Mouse (Mus musculus) thymus, postnatal 25 days (tissue): ENCODE measurements around the gene Selenon.

ENCODE experiments used
- DNase-seq: peaks from one replicate; pipeline ENCODE4 v3.0.0; 2022

Selenon gene

DNA sequence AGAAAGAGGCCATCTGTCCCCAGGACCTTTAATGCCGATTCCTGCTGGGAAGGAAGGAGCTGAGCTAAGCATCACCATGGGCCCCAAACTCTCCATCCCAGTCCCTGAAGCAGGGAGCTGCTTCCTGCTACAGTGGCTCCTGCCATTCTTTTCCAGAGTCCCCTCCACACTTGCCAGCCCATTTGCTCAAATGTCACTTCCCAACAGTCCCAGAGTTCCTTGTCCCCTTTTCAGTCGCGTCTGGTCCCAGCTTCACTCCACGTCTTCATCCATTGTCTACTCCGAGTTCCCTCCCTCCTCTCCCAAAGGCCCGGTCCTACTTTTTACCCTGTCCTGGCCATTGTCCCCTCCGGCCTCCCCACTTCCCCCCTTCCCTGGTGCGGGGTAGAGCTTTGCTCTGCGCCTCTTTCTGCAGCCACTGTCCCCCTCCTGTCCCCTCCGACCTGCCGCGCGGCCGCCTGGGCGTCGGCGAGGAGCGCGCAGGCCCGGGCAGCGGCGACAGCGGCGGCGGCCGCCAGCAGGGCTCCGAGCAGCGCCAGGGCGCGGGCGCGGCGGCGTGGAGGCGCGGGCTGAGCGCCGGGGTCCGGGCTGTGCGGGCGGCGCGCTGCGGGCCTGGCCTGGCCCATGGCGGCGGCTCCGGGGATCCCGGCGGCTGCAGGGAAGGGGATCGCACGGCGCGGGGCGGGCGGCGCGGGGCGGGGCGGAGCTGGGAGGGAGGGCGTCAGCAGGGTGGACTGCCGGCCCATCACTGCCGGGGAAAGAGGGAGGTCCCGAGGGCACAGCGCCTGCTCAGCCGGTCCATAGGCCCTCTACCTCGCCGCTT, at the start of gene Selenon:
Gene Selenon (minus strand): TSS at position 673 of the 823 bp plus-strand sequence.
- DNase-seq: no peak

DNA sequence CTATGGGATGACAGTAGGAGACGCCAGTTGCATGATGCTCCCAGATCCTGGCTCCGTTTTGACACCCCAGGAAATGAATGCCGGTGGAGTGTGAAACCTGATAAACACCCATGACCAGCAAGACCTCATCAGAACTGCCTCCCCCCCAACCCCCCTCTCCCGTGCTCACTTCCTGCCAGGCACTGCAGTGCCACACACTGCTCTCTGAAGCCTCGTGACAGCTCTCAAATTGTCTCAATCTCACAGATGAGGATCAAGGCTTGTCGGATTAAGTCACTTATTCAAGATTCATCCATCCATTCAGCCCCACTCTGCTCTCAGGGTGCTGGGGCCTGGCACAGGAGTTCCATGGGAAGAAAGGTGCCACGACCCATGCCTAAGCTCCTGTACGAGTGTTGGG, 49.4 kb upstream of the Selenon start:
- DNase-seq: peak; percentile 15

DNA sequence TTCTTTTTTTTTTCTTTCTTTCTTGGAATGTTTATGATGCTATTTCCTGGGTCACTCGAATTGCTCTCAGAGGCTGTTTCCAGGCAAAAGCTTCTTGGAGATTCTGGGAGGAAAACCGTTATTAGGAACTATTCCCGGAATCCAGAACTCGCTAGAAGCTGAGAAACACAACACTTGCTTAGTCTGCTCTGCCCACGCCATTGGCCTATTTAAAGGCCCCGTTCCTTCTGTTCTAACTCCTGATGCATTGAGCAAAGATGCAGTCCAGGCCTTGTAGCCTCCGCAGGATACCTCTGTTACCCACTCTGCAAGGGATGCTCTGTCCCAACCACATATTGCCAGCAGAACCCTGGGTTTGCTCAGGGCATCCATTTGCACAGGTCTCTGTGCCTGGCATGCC, 48.8 kb upstream of the Selenon start:
- DNase-seq: no peak

DNA sequence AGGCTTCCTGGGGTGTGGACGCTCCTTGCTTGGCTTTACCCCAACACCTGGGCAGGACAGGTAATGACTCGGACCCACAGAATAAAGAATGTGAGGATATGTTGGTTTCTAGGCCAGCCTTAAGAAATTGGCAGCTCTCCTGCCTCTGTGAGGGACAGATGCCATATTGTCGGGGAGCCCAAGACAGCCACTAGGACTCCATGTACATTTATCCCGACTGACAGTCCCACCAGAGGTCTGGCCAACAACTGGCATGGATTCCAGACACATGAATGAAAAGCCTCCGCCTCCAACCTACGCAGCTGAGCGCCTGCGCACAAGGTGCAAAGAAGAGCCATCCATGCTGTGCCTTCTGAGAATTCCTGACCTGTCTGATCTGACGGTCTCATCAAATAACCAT, 48.1 kb upstream of the Selenon start:
- DNase-seq: no peak

DNA sequence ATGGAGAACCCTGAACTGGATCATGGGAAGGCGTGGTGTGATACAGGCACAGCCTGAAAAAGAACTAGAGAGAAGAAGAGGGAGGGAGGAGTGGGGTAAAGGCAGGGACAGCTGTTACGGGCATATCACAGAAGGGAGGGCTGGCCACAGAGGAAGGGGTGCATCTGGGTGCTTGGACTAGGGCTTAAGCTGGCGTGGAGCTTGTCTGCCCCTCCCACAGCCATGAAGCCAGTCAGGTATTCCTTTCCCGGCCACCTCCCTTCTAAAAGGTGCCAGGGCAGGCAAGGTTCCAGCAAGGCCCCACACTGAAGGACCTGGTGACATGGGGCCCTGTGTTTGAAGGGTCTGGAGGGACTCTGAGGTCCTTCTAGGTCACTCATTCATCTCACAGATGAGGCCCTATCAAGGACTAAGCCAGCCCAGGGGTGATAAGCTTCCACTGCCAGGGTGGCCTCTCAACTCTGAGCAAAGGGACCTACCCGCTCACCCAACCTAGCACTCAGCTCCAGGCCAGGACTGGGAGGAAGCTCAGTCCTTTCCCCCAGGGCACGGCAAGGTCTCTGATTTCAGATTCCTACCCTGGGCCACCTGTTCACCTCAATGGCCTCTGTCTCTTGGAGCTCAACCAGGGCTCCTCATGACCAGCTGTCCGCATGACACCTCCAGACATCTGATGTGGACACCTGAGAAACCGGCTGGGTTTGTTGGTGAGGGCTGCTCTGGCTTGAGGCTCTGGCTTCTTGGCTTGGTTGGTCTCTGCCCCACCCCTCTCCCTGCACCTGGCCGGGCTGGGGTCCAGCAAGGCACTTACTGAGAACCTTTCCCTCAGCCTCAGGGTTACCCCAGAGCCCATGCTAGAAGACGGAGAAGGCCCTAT, 45.1 kb upstream of the Selenon start:
- no peak for DNase-seq

DNA sequence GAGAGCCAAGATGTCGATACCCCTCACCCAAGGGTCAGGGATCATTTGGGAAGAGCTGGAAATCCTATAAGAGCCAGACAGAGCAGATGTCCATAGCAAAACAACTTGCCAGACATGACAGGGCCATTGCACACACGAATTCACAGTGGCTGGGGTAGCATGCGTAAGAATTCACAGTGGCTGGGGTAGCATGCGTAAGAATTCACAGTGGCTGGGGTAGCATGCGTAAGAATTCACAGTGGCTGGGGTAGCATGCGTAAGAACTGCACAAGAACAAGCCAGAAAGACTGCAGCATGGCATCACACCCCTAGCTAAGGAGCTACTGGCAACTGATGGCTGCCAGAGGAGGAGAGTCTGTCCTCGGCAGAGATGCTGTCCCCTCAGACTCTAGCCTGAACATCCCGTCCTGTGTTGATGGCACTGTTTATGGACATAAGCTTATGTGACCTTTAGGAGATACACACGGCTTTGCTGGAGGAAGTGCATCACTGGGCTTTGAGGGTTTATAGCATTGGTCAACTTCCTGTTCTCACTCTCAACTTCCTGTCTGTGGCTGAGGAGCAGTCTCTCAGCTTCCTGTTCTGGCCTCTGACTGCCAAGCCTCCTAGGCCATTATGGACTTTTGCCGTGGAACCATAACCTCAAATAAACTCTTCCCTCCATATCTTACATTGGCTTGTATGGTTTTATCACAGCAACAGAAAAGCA, 42.9 kb upstream of the Selenon start:
- DNase-seq: no peak

DNA sequence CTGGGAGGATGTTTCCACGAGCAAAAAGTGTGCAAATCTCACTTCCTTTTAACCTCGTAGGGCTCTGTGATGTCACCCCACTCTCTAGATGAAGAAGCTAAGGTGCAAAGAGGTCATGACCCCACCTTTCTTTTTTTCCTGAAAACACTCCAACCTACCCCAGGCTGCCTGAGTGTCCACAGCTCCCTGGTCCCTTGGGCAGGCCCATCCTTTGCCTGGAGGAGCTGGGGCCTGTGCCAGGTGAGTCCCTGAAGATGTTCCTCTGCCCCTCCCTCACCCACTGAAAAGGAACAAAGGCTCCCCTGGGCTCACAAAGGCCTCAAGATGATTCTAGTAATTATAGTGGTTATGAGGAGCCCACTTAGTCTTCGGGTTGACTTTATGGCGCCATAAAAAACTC, 40.5 kb upstream of the Selenon start:
- DNase-seq: no peak

DNA sequence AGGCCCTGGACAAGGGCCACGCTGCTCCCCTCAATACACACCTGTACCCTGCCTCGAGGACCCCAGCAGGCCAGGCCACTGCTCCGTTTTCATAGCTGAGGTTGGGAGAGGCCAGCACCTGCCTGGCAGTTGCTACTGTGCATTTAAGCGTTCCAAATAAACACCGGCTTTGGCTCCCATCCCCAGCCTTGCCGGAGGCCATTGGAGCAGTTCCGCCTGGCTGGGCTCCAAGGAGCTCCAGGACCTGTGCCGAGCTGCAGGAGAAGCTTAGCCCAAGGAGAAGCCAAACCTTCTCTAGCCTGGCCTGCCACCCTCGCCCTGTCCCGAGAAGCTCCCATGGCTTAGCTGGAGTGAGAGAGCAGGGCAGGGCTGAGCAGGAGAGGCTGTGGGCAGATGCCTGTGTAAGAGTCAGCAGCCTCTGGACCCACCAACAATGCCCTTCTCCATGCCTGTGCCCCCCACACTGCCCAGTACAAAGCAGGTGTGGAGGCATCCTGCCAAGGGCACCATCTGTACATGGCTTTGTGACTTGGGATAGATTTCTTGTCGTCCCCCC, 39.6 kb upstream of the Selenon start:
- DNase-seq: peak; percentile 5

DNA sequence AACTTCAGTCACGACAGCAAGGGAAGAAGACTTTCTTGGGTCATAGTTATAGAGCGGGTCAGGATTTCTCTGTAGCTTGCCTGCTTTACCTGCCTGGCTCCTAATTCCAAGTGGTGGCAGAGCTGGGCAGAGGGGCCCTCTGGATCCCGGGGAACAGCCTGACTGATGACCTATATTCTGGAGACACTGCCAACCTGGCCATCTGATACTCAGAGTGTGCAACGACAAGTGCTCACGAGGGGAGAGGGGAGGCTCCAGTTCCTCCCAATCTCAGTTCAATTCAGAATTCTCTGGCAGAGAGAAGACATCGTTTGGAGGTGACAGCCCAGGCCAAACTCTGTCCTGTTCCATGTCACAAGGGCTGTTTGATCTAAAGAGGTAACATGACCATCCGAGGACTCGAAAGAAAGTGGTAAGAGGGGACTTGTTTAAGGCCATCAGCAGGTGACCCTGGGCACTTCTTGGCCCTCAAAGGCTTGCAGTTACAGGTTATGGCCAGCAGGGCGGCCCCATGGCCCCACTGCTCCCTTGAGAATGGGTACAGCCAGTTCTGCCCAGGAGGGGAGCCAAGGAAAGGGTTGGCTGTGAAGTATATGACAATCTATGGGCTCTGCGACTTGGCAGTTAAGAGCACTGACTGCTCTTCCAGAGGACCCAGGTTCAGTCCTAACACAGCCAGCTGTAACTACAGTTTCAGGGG, 38.4 kb upstream of the Selenon start:
- peak; percentile 28 for DNase-seq

DNA sequence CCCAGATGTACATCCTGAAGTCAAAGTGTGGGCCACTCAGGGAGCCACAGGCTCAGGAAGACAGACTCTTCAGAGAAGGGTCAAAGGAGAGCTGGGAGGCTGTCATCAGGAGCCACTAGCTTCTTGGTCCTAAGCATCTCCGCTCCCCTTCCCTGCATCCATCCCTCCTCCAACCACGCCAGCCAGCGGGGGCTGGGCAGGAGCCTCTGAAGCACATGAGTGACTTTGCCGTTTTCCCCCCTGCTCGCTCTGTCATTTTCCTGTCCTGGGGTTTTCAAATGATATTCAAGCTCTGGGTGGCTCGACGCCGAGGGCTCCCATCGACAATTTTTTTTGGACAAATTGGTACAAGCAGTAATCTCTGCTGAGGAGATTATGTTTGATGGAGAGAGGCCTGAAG, 37.8 kb upstream of the Selenon start:
- no peak for DNase-seq

DNA sequence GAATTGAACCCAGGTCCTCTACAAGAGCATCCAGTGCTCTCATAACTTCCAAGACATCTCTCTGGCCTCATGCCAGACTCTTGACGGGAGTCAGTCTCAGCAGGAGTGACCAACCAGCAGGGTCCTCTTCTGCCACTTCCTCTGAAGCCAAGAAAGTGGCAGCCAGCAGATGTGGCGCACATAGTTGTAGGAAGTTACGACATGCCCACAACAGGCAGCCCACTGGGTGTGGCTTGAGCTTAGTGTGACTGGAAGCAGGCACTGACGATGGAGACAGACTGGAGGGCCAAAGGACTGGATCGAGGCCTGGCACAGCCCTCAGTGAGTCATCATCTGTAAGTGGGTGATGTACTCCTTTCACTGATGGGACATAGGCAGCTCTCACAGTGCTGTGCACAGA, 37.0 kb upstream of the Selenon start:
- no peak for DNase-seq

DNA sequence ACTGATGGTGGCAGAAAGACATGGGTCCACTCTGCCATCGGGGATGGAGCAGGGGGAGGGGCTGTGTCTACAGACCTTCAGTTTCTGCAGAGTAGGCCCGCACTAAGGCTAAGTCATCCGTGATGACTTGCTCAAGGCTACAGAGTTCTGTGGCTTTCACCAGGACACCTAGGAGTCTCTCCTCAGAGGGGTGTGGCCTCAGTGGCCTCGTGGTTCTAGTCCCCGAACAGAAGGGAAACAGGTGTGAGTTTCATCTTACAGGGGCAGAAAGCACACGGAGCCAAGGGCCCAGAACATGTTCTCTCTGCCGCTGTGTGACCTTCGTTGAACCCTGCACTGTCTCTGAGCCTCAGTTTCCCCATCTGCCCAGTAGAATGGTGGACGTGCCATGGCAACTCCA, 36.3 kb upstream of the Selenon start:
- DNase-seq: no peak

DNA sequence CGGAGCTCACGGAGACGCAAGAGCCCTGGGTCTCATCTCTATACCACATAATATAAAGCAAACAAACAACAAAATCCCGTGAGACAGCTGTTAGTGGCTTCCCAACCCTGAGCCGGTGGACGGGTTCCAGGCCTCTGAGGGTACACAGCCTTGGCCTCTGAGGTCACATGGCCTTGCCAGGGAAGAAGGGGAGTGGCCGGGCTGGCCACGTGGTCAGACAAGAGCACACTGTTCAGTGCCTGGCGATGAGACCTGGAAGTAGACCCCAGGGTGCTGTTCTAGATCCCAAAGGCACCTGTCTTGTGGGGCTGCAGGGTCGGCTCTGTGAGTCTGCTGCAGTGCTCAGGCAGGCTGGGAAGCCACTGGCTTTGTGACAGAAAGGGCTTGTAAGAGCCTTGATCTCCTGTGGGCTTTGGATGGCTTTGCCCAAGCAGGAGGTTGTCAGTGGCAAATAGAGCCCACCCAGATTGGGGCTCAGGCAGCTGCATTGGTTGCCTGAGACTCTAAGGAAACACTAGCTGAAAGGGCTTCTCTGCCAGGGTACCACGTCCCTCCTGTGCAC, 35.8 kb upstream of the Selenon start:
- DNase-seq: no peak

DNA sequence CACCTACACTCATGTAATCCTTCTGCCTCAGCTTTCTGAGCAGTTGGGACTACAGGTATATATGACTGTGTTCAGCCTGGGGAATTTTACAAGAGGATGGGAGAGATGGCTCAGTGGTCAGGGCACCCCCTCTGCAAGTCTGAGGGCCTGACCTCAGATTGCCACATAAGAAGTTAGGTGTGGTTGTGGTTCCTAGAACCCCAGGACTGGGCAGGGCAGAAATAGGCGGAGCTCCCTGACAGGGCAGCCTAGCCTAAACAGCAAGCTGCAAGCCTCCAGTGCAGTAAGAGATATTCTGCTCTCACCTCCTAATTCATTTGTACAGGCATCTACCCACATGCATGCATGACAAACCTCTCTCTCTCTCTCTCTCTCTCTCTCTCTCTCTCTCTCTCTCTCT, 34.7 kb upstream of the Selenon start:
- no peak for DNase-seq

DNA sequence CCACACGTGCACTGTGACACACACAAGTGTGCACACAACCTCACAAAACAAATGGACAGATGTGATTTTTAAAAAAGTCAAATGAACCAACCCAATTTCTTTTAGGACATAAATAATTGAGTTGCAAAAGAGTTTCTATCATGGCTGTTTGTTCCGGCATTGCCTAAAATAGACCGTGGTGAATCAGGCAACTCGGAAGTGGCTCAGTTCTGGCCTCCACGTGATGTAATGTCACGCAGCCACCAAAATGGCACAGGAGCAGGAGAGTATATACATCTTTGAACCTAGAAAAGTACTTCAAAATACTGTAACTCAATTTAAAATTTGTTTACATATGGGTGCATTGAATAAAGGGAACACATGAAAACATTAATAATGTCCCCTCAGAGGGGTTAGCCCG, 34.2 kb upstream of the Selenon start:
- DNase-seq: no peak

DNA sequence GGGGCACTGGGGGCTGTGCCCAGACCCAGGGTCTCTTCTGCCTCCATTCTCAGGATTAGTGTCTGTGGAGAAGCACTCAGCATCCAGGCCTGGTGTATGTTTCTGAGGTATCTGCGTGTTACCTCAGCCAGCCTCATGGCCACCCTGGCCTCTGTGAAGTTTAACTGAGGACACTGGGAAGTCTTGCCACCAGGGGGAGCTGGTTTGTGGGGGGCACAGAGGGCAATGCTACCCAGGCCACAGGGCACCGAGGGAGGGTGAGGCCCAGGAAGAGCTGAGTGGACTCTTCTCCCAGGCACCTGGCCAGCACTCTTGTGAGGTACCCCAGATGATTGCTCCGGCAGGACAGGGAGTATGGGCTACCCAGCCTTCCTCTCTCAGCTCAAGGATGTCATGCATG, 31.5 kb upstream of the Selenon start:
- peak; percentile 46 for DNase-seq

DNA sequence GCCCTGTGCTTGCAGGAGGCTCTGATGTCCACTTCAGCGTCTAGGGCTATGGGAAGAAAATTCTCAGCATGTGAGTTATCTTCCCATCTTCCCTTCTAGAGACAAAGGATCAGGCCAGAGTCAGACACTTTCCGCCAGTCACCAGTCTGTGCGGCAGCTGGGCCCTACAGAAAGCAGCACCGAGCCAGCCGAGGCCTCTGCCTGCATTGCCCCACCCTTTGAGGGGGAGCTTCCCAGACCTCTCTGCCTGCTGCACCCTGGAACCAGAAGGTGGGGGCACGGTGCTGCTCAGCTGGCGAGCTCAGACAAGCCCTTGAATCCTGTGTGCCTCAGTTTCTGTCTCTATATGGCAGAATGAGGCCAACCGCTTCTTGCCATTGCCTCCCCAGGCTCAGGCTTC, 29.4 kb upstream of the Selenon start:
- DNase-seq: no peak

DNA sequence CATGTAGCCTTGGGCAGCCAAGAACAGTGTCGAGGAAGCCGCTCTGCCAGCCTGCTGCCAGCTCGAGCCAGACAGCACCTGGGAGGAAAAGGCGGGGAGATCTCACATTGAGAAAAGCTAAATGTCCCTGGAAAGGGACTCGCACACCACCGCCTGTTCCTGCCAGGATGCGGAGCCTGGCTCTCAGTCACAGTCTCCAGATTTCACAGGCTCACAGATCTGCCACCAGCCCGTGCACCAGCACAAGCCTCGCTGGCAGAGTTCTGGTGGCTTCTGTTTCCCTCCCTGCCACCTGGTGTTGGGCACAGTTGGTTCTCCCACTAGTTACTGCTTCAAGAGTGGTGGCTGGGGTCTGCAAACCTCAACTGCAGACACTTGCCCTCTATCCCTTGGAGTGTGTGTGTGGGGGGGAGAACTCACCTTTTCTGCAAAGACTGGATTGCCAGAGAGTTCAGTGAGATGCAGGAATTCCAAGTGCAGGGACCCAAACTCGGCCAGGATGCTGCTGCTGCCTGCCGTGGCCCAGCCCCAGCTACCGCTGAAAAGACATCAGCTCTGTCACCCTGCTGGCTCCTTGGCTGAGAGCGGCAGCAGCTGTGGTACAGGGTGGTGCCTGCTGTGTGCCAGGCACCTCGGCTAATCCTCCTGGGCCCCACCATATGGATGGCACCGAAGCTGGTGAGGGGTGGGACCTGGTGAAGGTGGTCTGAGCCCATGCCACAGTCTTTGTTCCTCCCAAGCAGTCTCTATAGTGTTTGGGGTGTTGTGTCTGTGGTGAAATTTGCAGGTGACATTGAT, 28.6 kb upstream of the Selenon start:
- DNase-seq: no peak

DNA sequence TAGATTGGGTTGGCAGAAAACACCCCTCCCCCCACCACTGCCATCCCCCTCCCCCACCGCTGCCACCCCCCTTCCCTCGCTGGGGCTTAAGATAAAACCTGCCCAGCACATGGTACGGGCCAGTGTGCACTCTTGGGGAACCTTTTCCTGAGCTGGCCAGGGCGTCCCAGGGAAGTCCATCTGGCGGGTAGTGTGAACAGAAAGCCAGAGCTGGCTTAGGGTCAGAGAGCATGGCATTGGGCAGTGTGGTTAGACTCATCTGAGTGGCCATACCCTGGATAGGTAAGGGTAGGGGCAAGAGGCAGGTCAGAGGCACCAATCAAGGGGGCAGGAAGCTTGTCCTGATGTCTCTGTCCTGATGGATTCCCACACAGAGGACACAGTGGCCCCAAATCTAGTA, 27.7 kb upstream of the Selenon start:
- no peak for DNase-seq

DNA sequence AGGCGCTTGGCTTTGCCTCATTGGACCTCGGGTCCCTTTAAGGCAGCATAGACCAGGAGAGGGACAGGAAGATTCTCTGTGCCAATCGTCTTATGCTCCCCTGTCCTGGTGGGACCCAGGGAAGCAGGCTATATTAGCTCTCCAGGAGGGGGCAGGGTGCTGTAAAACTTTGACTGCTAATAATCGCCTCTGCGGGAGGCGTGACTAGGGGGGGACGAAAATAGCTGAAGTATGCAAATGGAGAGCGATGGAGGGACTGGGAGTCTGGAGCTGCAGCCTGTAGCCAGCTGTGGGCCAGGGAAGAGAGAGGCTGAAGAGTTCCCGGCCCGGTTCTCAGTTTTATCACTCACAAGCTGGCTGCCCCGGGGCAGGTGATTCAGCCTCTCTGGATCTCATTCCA, 27.2 kb upstream of the Selenon start:
- no peak for DNase-seq

DNA sequence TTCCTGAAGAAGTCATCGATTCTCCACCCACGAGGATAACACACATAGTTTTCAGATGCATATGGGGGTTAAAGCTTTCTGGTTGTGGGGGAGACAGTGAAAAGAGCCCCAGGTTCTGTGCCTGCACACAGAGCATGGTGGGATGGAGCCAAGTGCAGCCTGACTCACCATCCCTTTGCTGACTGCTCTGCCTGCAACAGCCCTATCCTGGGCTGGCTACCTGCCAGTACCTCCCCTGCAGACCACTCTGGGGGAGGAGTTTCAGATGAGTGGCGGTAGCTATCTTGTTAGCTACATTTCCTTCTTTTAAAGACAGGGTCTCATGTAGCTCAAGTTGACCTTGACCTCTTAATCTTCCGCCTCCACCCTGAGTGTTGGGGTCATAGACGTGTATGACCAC, 26.4 kb upstream of the Selenon start:
- no peak for DNase-seq
